Mouse (Mus musculus): Measurements from ENCODE around the gene Xpc.

DNA sequence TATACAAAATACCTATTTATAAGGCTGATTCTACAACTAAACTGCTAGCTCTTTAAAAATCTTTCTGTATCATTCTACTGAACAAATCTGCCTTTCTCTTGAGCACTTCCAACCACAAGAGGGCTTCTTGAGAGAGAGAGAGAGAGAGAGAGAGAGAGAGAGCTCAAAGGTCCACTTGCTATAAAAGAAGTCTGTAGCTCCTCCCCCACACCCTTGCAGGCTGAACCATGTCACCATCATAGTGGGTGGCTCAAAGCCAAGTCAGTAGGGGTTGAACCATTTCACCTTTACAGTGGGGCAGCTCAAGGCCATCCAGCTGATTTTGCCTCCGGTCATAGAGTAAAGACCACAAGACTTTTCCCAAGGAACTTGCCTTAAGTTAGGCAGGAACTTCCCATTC, 56.2 kb downstream of the Xpc start:
- no peak for TF ChIP-seq GATA1 (IDR thresholded peaks at IDR 0.05; ENCODE audit: borderline replicate concordance, low read length)
- TF ChIP-seq FLI1 (IDR thresholded peaks at IDR 0.05; ENCODE audit: low read length) = no peak
